Mouse (Mus musculus): ENCODE measurements at regions not wholly inside any gene's neighbourhood (a gene's known extent, or its start where the extent isn't known, plus 50 kb on each side); places are given as distances from the start of the nearest gene placed in this dataset.
A peak's percentile ranks its signal among the peaks of the same experiment; 100 is the strongest.

GRCm38 (mm10) chr17:15180223-15180860, 139.0 kb upstream of the Gm3448 start:
- no peak overlapping the region for H3K27ac ChIP-seq (replicated peaks)
- H3K27me3 ChIP-seq (replicated peaks; ENCODE audit: low read depth, poor library complexity, severe bottlenecking), result 0 out of 2 replicates have a peak, but pooled peaks cover 8% of the 10 kb centered on the region
- 30% methylated on average over 10 of the region's 10 CpGs for WGBS
- no peaks in the 10 kb centered on the region for H3K36me3 ChIP-seq (replicated peaks)
- no peak for DNase-seq (ENCODE audit: low spot score)
- peaks cover 37% of the 10 kb centered on the region for H3K4me1 ChIP-seq
- no peaks in the 10 kb centered on the region for H3K9me3 ChIP-seq
- H3K4me3 ChIP-seq, result no peak overlapping the region

- no peak for DNase-seq (ENCODE audit: low spot score)
- WGBS, result 62% methylated on average over 4 of the region's 4 CpGs
- no peaks in the 10 kb centered on the region for H3K9me3 ChIP-seq
- peaks cover 29% of the 10 kb centered on the region for H3K4me1 ChIP-seq
- no peak overlapping the region for H3K27ac ChIP-seq (replicated peaks)
- no peaks in the 10 kb centered on the region for H3K36me3 ChIP-seq (replicated peaks)
- 0 out of 2 replicates have a peak, but pooled peaks cover 5% of the 10 kb centered on the region for H3K27me3 ChIP-seq (replicated peaks; ENCODE audit: low read depth, poor library complexity, severe bottlenecking)
- H3K4me3 ChIP-seq, result no peak overlapping the region
Measured at GRCm38 (mm10) chr17:15179411-15179951, 138.1 kb upstream of the Gm3448 start.

GRCm38 (mm10) chr17:15177390-15177789, 136.1 kb upstream of the Gm3448 start:
- 91% methylated on average over 3 of the region's 3 CpGs for WGBS
- Histone ChIP-seq H3K4me3 (no peak overlapping the region), H3K27me3 (replicated peaks; ENCODE audit: low read depth, poor library complexity, severe bottlenecking) (0 out of 2 replicates have a peak, but pooled peaks cover 5% of the 10 kb centered on the region), H3K4me1 (peaks cover 28% of the 10 kb centered on the region), H3K36me3 (replicated peaks) (no peaks in the 10 kb centered on the region), H3K27ac (replicated peaks) (no peak overlapping the region), H3K9me3 (no peaks in the 10 kb centered on the region)
- DNase-seq (ENCODE audit: low spot score), result no peak

- H3K27ac ChIP-seq (replicated peaks), result no peak overlapping the region
- peaks cover 9% of the 10 kb centered on the region; the same call in 1 of the 2 replicates for H3K4me1 ChIP-seq
- no peak overlapping the region for H3K4me3 ChIP-seq
- 76% methylated on average over 9 of the region's 9 CpGs for WGBS
- H3K27me3 ChIP-seq (replicated peaks; ENCODE audit: low read depth, poor library complexity, severe bottlenecking), result no peaks in the 10 kb centered on the region
- H3K9me3 ChIP-seq, result no peaks in the 10 kb centered on the region
- no peak for DNase-seq (ENCODE audit: low spot score)
- no peaks in the 10 kb centered on the region for H3K36me3 ChIP-seq (replicated peaks)
Measured at GRCm38 (mm10) chr17:15174354-15174953, 133.1 kb upstream of the Gm3448 start.

- H3K27me3 ChIP-seq (replicated peaks; ENCODE audit: low read depth, poor library complexity, severe bottlenecking), result no peaks in the 10 kb centered on the region
- 85% methylated on average over 3 of the region's 3 CpGs for WGBS
- H3K4me1 ChIP-seq, result peaks cover 4% of the 10 kb centered on the region; the same call in 1 of the 2 replicates
- H3K27ac ChIP-seq (replicated peaks), result no peak overlapping the region
- DNase-seq (ENCODE audit: low spot score), result no peak
- H3K4me3 ChIP-seq, result no peak overlapping the region
- no peaks in the 10 kb centered on the region for H3K9me3 ChIP-seq
- no peaks in the 10 kb centered on the region for H3K36me3 ChIP-seq (replicated peaks)
Measured at GRCm38 (mm10) chr17:15167927-15168326, 126.6 kb upstream of the Gm3448 start.

GRCm38 (mm10) chr17:15157693-15158333, 116.5 kb upstream of the Gm3448 start:
- H3K27ac ChIP-seq (replicated peaks), result peak overlapping the region; percentile 40; the same call in 1 of the 2 replicates
- H3K4me1 ChIP-seq, result peaks cover 9% of the 10 kb centered on the region
- no peaks in the 10 kb centered on the region for H3K36me3 ChIP-seq (replicated peaks)
- no peak for DNase-seq (ENCODE audit: low spot score)
- WGBS, result 72% methylated on average over 5 of the region's 5 CpGs
- no peaks in the 10 kb centered on the region for H3K9me3 ChIP-seq
- no peak overlapping the region for H3K4me3 ChIP-seq
- H3K27me3 ChIP-seq (replicated peaks; ENCODE audit: low read depth, poor library complexity, severe bottlenecking), result no peaks in the 10 kb centered on the region

GRCm38 (mm10) chr17:15152996-15153735, 111.8 kb upstream of the Gm3448 start:
- Histone ChIP-seq H3K9me3 (no peaks in the 10 kb centered on the region), H3K36me3 (replicated peaks) (no peaks in the 10 kb centered on the region), H3K27me3 (replicated peaks; ENCODE audit: low read depth, poor library complexity, severe bottlenecking) (no peaks in the 10 kb centered on the region), H3K27ac (replicated peaks) (no peak overlapping the region), H3K4me1 (peaks cover 12% of the 10 kb centered on the region), H3K4me3 (no peak overlapping the region)
- 83% methylated on average over 7 of the region's 7 CpGs for WGBS
- no peak for DNase-seq (ENCODE audit: low spot score)

- no peaks in the 10 kb centered on the region for H3K27me3 ChIP-seq (replicated peaks; ENCODE audit: low read depth, poor library complexity, severe bottlenecking)
- no peak overlapping the region for H3K4me3 ChIP-seq
- no peaks in the 10 kb centered on the region for H3K36me3 ChIP-seq (replicated peaks)
- H3K27ac ChIP-seq (replicated peaks), result no peak overlapping the region
- H3K4me1 ChIP-seq, result peaks cover 6% of the 10 kb centered on the region; the same call in 1 of the 2 replicates
- no peak for DNase-seq (ENCODE audit: low spot score)
- 63% methylated on average over 7 of the region's 7 CpGs for WGBS
- no peaks in the 10 kb centered on the region for H3K9me3 ChIP-seq
Measured at GRCm38 (mm10) chr17:15152477-15152876, 111.1 kb upstream of the Gm3448 start.

GRCm38 (mm10) chr17:15151695-15152094, 110.4 kb upstream of the Gm3448 start:
- DNase-seq (ENCODE audit: low spot score), result no peak
- no peaks in the 10 kb centered on the region for H3K9me3 ChIP-seq
- H3K27me3 ChIP-seq (replicated peaks; ENCODE audit: low read depth, poor library complexity, severe bottlenecking), result no peaks in the 10 kb centered on the region
- H3K4me3 ChIP-seq, result no peak overlapping the region
- peaks cover 6% of the 10 kb centered on the region; the same call in 1 of the 2 replicates for H3K4me1 ChIP-seq
- H3K36me3 ChIP-seq (replicated peaks), result no peaks in the 10 kb centered on the region
- WGBS, result 74% methylated on average over 3 of the region's 3 CpGs
- H3K27ac ChIP-seq (replicated peaks), result no peak overlapping the region

- no peak for DNase-seq (ENCODE audit: low spot score)
- Histone ChIP-seq H3K4me1 (no peaks in the 10 kb centered on the region; the same call in 1 of the 2 replicates), H3K27ac (replicated peaks) (no peak overlapping the region), H3K9me3 (no peaks in the 10 kb centered on the region), H3K27me3 (replicated peaks; ENCODE audit: low read depth, poor library complexity, severe bottlenecking) (no peaks in the 10 kb centered on the region), H3K36me3 (replicated peaks) (no peaks in the 10 kb centered on the region), H3K4me3 (no peak overlapping the region)
- 69% methylated on average over 7 of the region's 7 CpGs for WGBS
Measured at GRCm38 (mm10) chr17:15146607-15147006, 105.3 kb upstream of the Gm3448 start.

GRCm38 (mm10) chr17:15145191-15145968, 104.0 kb upstream of the Gm3448 start:
- 83% methylated on average over 14 of the region's 14 CpGs for WGBS
- H3K9me3 ChIP-seq, result no peaks in the 10 kb centered on the region
- DNase-seq (ENCODE audit: low spot score), result no peak
- H3K36me3 ChIP-seq (replicated peaks), result no peaks in the 10 kb centered on the region
- no peak overlapping the region for H3K4me3 ChIP-seq
- H3K4me1 ChIP-seq, result no peaks in the 10 kb centered on the region; the same call in 1 of the 2 replicates
- no peak overlapping the region for H3K27ac ChIP-seq (replicated peaks)
- no peaks in the 10 kb centered on the region for H3K27me3 ChIP-seq (replicated peaks; ENCODE audit: low read depth, poor library complexity, severe bottlenecking)

Measured in embryonic facial prominence, embryonic 10.5 days (tissue).